Mouse (Mus musculus) embryonic facial prominence, embryonic 12.5 days (tissue): ENCODE data around the gene Kank2. TPM values are rescaled to one million over a fixed set of nuclear protein-coding genes. Genes with fewer than 3 reads are reported as not detected.
A peak's percentile ranks its signal among the peaks of the same experiment; 100 is the strongest.
"Not testable (repeated sequence)": the region's sequence is repeated elsewhere in the genome, so short reads cannot be mapped to it uniquely, and the experiment has no call there.

ENCODE experiments used
- ATAC-seq: fragments of 200-750 bp; cut with Nextera tagmentation; 2 replicates; pipeline ENCODE4 v1.8.0; 2017; ENCODE audit not compliant: insufficient number of reproducible peaks, insufficient read depth, low FRiP score, low TSS enrichment
- H3K27ac ChIP-seq: fragments of 300-500 bp; sonication (generic); 2 replicates; pipeline ENCODE4 v1.5.1; 2016; ENCODE audit warnings: mild to moderate bottlenecking
- H3K27me3 ChIP-seq: fragments of 300-500 bp; sonication (generic); 2 replicates; pipeline ENCODE4 v1.6.1; 2016; ENCODE audit warnings: mild to moderate bottlenecking, moderate library complexity
- H3K36me3 ChIP-seq: fragments of 300-500 bp; sonication (generic); 2 replicates; pipeline ENCODE4 v1.6.1; 2016; ENCODE audit warnings: mild to moderate bottlenecking
- H3K4me1 ChIP-seq: fragments of 300-500 bp; sonication (generic); 2 replicates; pipeline ENCODE4 v1.6.1; 2016
- H3K4me2 ChIP-seq: fragments of 300-500 bp; sonication (generic); replicated peaks from 2 replicates; pipeline ENCODE4 v1.6.1; 2016; ENCODE audit warnings: mild to moderate bottlenecking, moderate library complexity
- H3K4me3 ChIP-seq: fragments of 300-500 bp; sonication (generic); 2 replicates; pipeline ENCODE4 v1.5.1; 2016; ENCODE audit warnings: mild to moderate bottlenecking
- H3K9ac ChIP-seq: fragments of 300-500 bp; sonication (generic); 2 replicates; pipeline ENCODE4 v1.6.1; 2016; ENCODE audit warnings: mild to moderate bottlenecking, moderate library complexity
- H3K9me3 ChIP-seq: fragments of 300-500 bp; sonication (generic); 2 replicates; pipeline ENCODE4 v1.6.1; 2016; ENCODE audit warnings: mild to moderate bottlenecking, moderate library complexity
- WGBS: fragments of 180-500 bp; shearing (Covaris S2); methylation state at CpG from one replicate; pipeline ENCODE4 v1.1.7; 2016; 5-methylcytosine and 5-hydroxymethylcytosine counted together
- polyA plus RNA-seq: library from polyadenylated mRNA; unstranded; fragments of >200 nt; fragmentation: Nextera tagmentation; extraction: Ambion mirVana; gene quantifications from 2 replicates; pipeline ENCODE4 v1.2.1, GENCODE M21; 2016

Kank2 gene
- polyA plus RNA-seq, 1 experiment from 2014 or later, result 20.4 TPM

DNA sequence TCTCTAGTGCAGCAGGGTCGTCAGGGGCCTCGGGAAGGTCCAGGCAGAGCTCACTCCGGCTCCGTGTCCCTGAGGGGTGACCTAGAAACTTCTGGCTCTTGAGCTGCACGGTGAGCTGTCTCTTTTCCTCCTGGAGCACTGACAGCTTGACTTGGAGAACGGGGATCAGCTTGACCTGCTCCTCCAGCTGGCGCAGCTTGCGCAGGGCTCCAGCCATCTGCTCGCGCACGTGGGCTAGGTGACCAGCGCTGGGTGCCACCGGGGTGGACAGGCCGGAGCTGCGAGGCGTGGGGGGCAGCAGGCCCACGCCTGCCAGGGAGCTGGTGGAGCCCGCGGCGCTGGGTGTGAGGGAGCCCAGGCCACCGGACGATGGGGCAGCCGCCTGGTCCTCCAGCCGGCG, 3.6 kb downstream of the Kank2 start:
- Histone ChIP-seq H3K9ac (no peak overlapping the region), H3K27ac (no peak overlapping the region), H3K36me3 (peaks cover 56% of the 10 kb centered on the region), H3K4me3 (no peak overlapping the region), H3K4me2 (no peak overlapping the region), H3K9me3 (no peaks in the 10 kb centered on the region), H3K4me1 (peaks cover 30% of the 10 kb centered on the region), H3K27me3 (no peaks in the 10 kb centered on the region)
- ATAC-seq, result no peak
- WGBS, result 97% methylated on average over 25 of the region's 25 CpGs

DNA sequence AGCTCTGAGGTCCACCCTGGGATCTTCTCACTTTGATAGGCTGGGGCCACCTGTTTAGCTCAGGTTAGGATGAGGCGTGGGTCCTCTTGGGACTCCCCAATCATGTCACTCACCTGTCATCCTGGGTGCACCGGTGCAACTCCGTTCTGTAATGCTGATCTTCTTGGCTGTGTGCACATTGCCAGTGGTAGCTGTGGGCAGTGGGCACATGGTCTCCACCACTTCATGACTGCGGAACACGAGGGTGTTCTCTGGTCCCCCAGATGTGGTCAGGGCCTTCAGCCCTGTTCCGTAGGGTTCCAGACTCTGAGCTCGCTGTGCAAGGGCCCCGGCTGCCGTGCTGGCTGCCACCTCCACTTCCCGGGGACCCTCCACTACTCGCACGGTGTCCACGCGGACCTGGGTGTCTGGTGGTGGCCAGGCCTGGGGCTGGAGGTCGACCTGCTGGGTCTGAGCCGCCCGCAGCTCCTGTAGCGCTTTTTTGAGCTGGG, 4.2 kb downstream of the Kank2 start:
- Histone ChIP-seq H3K4me1 (peaks cover 30% of the 10 kb centered on the region), H3K4me3 (no peak overlapping the region), H3K9ac (no peak overlapping the region), H3K9me3 (no peaks in the 10 kb centered on the region), H3K27me3 (no peaks in the 10 kb centered on the region), H3K27ac (no peak overlapping the region), H3K36me3 (peaks cover 61% of the 10 kb centered on the region), H3K4me2 (no peak overlapping the region)
- ATAC-seq, result no peak
- WGBS, result 96% methylated on average over 18 of the region's 18 CpGs

DNA sequence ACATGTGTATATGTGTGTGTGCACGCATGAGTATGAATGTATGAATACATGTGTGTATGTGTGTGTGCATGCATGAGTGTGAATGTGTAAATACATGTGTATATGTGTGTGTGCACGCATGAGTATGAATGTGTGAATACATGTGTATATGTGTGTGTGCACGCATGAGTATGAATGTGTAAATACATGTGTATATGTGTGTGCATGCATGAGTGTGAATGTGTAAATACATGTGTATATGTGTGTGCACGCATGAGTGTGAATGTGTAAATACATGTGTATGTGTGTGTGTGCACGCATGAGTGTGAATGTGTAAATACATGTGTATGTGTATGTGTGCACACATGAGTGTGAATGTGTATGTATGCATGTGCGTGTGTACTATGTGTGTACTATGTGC, 5.0 kb downstream of the Kank2 start:
- H3K9me3 ChIP-seq, H3K27ac ChIP-seq, H3K4me3 ChIP-seq, H3K4me2 ChIP-seq, H3K27me3 ChIP-seq, ATAC-seq, H3K9ac ChIP-seq: not testable (repeated sequence)
- Histone ChIP-seq H3K4me1 (peaks cover 30% of the 10 kb centered on the region), H3K36me3 (peaks cover 68% of the 10 kb centered on the region)
- WGBS, result 95% methylated on average over 6 of the region's 6 CpGs

DNA sequence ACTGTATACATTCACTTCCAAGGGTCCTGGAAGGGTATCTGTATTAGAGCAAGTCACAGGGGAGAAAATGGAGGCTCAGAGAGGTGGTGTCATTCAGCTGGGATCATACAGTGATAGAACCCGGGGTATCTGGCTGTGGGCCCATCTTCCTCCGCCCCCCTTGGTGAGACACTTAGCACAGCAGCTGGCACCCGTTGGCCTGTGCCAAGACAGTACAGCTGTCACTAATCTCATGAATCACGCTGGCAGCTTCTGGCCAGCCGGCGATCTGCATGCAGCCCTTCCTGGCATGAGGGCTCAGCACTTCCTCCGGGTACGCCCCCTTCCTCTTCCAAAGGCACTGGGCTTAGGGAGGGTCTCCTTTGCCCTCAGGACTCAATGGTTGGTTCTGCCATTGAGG, 5.9 kb downstream of the Kank2 start:
- WGBS, result 83% methylated on average over 8 of the region's 8 CpGs
- Histone ChIP-seq H3K9ac (no peak overlapping the region), H3K27ac (no peak overlapping the region), H3K36me3 (peaks cover 72% of the 10 kb centered on the region), H3K9me3 (no peaks in the 10 kb centered on the region), H3K4me1 (peaks cover 30% of the 10 kb centered on the region), H3K27me3 (no peaks in the 10 kb centered on the region), H3K4me3 (no peak overlapping the region), H3K4me2 (0 out of 2 replicates have a peak overlapping the region, but pooled peaks have one; percentile 0)
- ATAC-seq, result no peak

DNA sequence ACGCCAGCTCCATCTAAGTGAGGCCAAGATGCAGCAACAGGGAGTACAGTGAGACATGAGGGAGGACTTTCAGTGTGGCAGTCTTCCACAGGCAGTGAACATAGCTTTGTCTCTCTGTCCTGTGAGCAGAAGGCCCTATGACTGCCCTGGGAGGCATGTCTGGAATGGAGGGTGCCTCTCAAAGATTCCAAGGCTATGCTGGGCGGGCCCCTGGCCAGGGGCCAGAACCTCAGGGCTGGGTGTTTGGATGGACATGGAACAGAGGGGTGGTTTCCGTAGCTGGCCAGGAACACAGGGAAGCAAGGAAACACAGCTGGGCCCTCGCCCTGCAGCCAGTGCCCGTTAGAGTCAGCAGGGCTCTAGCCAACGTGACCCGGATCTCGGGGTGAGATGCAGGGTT, 6.7 kb downstream of the Kank2 start:
- 87% methylated on average over 8 of the region's 8 CpGs for WGBS
- Histone ChIP-seq H3K9ac (no peak overlapping the region; the same call in 1 of the 2 replicates), H3K9me3 (no peaks in the 10 kb centered on the region), H3K27ac (no peak overlapping the region), H3K4me1 (peaks cover 22% of the 10 kb centered on the region), H3K4me2 (no peak overlapping the region), H3K4me3 (no peak overlapping the region), H3K27me3 (no peaks in the 10 kb centered on the region), H3K36me3 (peaks cover 78% of the 10 kb centered on the region)
- no peak for ATAC-seq

DNA sequence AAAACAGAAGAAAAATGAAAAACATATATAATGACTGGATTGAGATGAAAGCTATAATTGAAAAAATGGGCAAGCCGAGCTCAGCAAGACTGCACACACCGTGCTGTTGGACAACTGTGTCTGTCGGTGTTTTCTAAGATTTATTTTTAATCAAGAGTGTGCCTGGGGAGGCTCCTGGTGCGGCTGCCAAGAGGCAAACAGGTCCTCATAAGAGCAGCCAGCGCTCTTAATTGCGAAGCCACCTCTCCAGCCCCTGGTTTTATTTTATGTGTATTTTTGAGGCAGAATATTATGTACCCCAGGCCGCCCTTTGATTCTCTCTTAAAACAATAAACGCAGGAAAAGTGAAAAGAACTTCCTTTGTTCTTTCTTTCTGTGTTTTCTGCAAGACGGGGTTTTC, 10.3 kb downstream of the Kank2 start:
- no peaks in the 10 kb centered on the region for H3K27me3 ChIP-seq
- no peak overlapping the region for H3K27ac ChIP-seq

DNA sequence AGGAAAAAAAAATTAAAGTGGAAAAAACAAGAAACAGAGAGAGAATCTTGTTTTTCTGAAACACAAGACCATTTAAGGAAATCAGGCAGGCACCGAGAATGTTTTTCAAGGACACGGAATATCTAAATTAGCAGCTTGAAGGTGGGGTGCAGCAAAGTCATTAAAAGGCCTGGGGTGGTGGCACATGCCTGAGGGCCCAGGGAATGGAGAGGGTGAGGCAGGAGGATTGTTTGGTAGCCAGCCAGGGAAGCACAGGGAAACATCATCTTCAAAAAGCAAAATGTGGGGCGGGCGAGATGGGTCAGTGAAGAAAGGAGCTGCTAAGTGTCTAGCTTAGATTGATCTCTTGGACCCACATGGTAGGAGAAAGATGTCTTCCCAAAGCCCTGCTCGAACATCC, 10.9 kb downstream of the Kank2 start:
- H3K9ac ChIP-seq, result no peak overlapping the region
- H3K4me3 ChIP-seq, result no peak overlapping the region
- ATAC-seq, result no peak
- WGBS, result 75% methylated on average over 5 of the region's 5 CpGs
- H3K27ac ChIP-seq, result no peak overlapping the region
- peaks cover 6% of the 10 kb centered on the region; the same call in 1 of the 2 replicates for H3K4me1 ChIP-seq
- no peaks in the 10 kb centered on the region for H3K9me3 ChIP-seq
- peaks cover 80% of the 10 kb centered on the region for H3K36me3 ChIP-seq
- H3K27me3 ChIP-seq, result no peaks in the 10 kb centered on the region
- no peak overlapping the region for H3K4me2 ChIP-seq

More for the DNA sequence above, 10.3 kb downstream of the Kank2 start:
- no peak for ATAC-seq
- Histone ChIP-seq H3K4me1 (peaks cover 6% of the 10 kb centered on the region; the same call in 1 of the 2 replicates), H3K4me2 (no peak overlapping the region), H3K4me3 (no peak overlapping the region), H3K9ac (no peak overlapping the region), H3K36me3 (peaks cover 81% of the 10 kb centered on the region), H3K9me3 (no peaks in the 10 kb centered on the region)
- WGBS, result 80% methylated on average over 9 of the region's 9 CpGs

DNA sequence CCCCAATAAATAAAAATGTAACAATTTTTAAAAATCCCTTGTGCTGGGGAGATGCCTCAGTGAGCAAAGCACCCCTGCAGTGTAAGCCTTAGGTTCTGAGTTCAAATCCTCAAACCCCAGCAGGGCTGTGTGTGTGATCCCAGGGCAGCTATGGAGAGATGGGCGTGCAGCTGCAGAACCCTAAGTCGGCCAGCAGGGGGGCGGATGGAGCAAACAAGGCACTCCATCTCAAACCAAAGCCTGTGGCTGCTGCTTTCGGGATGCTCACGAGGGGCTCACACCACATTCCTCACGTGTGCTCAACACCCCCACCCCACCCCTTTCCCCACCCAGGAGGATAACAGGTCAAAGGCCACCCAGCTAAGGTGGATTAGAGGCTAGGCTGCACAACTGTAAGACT, 11.6 kb downstream of the Kank2 start:
- no peak overlapping the region for H3K4me2 ChIP-seq
- H3K9ac ChIP-seq, result no peak overlapping the region
- no peak for ATAC-seq
- WGBS, result 19% methylated on average over 6 of the region's 6 CpGs
- no peak overlapping the region for H3K4me3 ChIP-seq
- H3K4me1 ChIP-seq, result peaks cover 3% of the 10 kb centered on the region
- no peaks in the 10 kb centered on the region for H3K27me3 ChIP-seq
- no peak overlapping the region for H3K27ac ChIP-seq
- H3K36me3 ChIP-seq, result peaks cover 79% of the 10 kb centered on the region
- H3K9me3 ChIP-seq, result no peaks in the 10 kb centered on the region

DNA sequence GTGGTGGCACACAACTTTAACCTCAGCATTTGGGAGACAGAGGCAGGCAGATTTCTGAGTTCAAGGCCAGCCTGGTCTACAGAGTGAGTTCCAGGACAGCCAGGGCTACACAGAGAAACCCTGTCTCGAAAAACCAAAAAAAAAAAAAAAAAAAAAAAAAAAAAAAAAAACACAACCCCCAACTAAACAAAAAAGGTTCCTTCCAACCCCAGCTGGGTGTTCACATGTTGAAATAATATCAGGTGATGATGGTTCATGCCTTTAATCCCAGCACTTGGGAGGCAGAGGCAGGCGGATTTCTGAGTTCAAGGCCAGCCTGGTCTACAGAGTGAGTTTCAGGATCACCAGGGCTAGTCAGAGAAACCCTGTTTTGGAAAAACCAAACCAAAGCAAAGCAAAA, 12.2 kb downstream of the Kank2 start:
- not testable (repeated sequence) for H3K4me1 ChIP-seq, ATAC-seq, H3K4me2 ChIP-seq, H3K27ac ChIP-seq, H3K9me3 ChIP-seq, H3K27me3 ChIP-seq, H3K9ac ChIP-seq, H3K4me3 ChIP-seq
- H3K36me3 ChIP-seq, result peaks cover 79% of the 10 kb centered on the region
- WGBS, result 93% methylated on average over 2 of the region's 2 CpGs

DNA sequence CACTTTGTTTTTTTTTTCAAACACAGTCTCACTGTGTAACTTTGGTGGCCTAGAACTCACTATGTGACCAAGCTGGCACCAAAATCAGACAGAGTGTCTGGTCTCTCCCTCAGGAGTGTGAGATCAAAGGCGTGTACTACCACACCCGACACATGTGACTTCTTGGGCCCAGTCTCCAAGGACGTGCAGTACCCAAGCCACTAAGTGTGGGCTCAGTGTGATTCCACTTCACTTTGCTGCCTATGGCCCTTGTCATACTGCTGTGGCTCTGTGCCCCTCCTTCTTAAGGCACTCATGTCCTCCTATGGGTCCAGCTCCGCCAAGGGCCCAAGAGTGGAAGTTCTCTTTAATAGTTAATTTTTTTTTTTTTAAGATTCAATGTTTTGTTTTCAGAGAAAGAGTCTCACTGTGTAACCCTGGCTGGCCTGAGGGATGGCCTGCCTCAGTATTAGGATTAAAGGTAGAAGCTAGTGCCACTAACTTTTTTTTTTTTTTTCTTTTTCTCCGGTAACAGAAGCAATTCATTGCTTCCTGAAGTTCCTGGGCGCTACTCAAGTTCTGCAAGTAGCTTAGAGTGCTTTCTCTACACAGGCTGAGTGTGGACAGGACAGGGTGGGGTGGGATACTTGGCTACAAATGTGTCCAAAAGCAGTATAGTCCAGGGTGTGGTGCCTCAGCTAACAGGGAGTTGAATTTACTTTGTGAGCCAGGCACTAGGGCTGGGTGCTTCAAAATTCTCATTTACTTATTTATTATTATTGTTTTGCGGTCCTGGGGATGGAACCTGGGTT, 13.8 kb downstream of the Kank2 start:
- 89% methylated on average over 7 of the region's 7 CpGs for WGBS

DNA sequence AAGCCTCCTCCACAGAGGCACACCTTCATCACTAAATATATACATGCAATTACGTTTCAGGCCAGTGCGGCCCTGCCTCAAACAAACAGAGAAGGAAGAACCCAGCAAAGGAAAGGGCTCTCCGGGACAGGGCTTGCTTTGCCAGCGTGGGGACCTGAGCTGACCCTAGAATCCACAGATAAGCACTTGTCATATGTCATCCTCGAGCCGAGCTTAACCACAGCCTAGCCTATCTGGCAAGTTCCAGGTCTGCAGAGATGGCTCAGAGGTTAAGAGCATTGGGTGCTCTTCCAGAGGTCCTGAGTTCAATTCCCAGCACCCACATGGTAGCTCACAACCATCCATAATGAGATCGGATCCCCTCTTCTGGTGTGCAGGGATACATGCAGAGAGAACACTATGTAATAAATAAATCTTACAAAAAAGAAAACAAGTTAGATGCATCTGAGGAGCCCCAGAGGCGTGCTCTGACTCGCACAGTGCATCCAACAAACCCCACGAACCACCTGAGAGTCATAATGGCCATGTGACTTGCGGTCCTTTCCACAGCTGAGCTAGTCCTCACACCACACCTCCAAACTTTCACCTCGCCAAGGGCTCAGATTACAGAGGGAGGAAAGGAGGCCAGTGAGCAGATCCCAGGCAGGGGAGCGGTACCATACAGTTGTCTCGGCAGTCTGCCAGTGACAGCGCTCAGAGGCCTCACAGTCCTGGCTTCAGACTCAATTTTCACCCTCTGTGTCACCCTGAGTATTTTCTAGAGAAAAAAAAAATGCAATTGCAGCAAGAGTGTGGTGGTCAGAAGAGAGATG, 16.7 kb downstream of the Kank2 start:
- Histone ChIP-seq H3K4me3 (no peak overlapping the region), H3K9me3 (no peaks in the 10 kb centered on the region), H3K27ac (0 out of 2 replicates have a peak overlapping the region, but pooled peaks have one; percentile 23), H3K36me3 (peaks cover 83% of the 10 kb centered on the region), H3K4me2 (no peak overlapping the region), H3K9ac (no peak overlapping the region), H3K27me3 (no peaks in the 10 kb centered on the region), H3K4me1 (no peaks in the 10 kb centered on the region; the same call in 1 of the 2 replicates)
- 75% methylated on average over 15 of the region's 15 CpGs for WGBS
- ATAC-seq, result 0 out of 2 replicates have a peak, but pooled peaks have one; percentile 8

More for the DNA sequence above, 13.8 kb downstream of the Kank2 start:
- Histone ChIP-seq H3K4me2 (no peak overlapping the region), H3K4me3 (no peak overlapping the region), H3K4me1 (no peaks in the 10 kb centered on the region; the same call in none of the 2 replicates), H3K36me3 (peaks cover 78% of the 10 kb centered on the region), H3K27ac (no peak overlapping the region), H3K27me3 (no peaks in the 10 kb centered on the region), H3K9me3 (no peaks in the 10 kb centered on the region), H3K9ac (no peak overlapping the region)
- no peak for ATAC-seq
